Mouse (Mus musculus) heart, postnatal 25 days (tissue): ENCODE measurements around the gene Olfr60. TPM values are rescaled to one million over a fixed set of nuclear protein-coding genes. Genes with fewer than 3 reads are reported as not detected.

Source experiments
- DNase-seq: peaks from one replicate; pipeline ENCODE4 v3.0.0; 2022; ENCODE audit warnings: low spot score
- intact Hi-C: fragments of 180-260 bp; cut with DNase I; formaldehyde crosslinking; loops from one replicate; pipeline ENCODE4 v1.15.1; 2025
- total RNA-seq, 2 experiments: library from RNA; stranded (reverse); gene quantifications; 2 replicates each; pipeline ENCODE4 v1.2.3; 2021

The Olfr60 gene
- total RNA-seq: not detected

GRCm38 (mm10) chr7:140361571-140361970, at the start of gene Olfr60:
Gene Olfr60 (minus strand): TSS chr7:140361671.
- DNase-seq: no peak
- intact Hi-C loops: no loop called here

- DNase-seq: no peak
- intact Hi-C loops: no loop called here
Observed at GRCm38 (mm10) chr7:140402818-140403217, 41.3 kb upstream of the Olfr60 start, which contains the start of gene Olfr531. Gene Olfr531 (minus strand): TSS chr7:140402918.

GRCm38 (mm10) chr7:140376911-140377310, 15.4 kb upstream of the Olfr60 start:
- intact Hi-C loops: no loop called here
- no peak for DNase-seq

GRCm38 (mm10) chr7:140376231-140376630, 14.8 kb upstream of the Olfr60 start, which contains the start of gene Olfr530:
Gene Olfr530 (minus strand): TSS chr7:140376331.
- intact Hi-C loops: no loop called here
- DNase-seq: no peak

- no peak for DNase-seq
- intact Hi-C loops: no loop called here
Observed at GRCm38 (mm10) chr7:140374300-140374699, 12.8 kb upstream of the Olfr60 start.

GRCm38 (mm10) chr7:140333717-140334116, 27.8 kb downstream of the Olfr60 start, which contains the start of gene Olfr527:
Gene Olfr527 (plus strand): TSS chr7:140334017.
- no peak for DNase-seq
- intact Hi-C loops: no loop called here

GRCm38 (mm10) chr7:140329766-140330304, 31.6 kb downstream of the Olfr60 start:
- DNase-seq: no peak
- intact Hi-C loops: no loop called here

- no peak for DNase-seq
- intact Hi-C loops: loop anchor here (1.0 kb wide), 1 partner anchor 99 kb away; no protein-coding TSS in a partner anchor
Observed at GRCm38 (mm10) chr7:140321135-140321534, 40.3 kb downstream of the Olfr60 start.

GRCm38 (mm10) chr7:140320558-140320957, 40.9 kb downstream of the Olfr60 start, which contains the start of gene Olfr525:
Gene Olfr525 (plus strand): TSS chr7:140320858.
- intact Hi-C loops: no loop called here
- DNase-seq: no peak

GRCm38 (mm10) chr7:140319861-140320385, 41.5 kb downstream of the Olfr60 start:
- intact Hi-C loops: no loop called here
- no peak for DNase-seq

- intact Hi-C loops: no loop called here
- no peak for DNase-seq
Observed at GRCm38 (mm10) chr7:140299416-140299815, 62.1 kb downstream of the Olfr60 start.

GRCm38 (mm10) chr7:140296876-140297275, 64.6 kb downstream of the Olfr60 start:
- DNase-seq: no peak

GRCm38 (mm10) chr7:140295746-140296145, 65.7 kb downstream of the Olfr60 start:
- intact Hi-C loops: no loop called here
- DNase-seq: no peak

More at GRCm38 (mm10) chr7:140296876-140297275, 64.6 kb downstream of the Olfr60 start:
- intact Hi-C loops: no loop called here

Other genes starting within 250 kb of the Olfr60 start
- 1 to 10 TPM; 3.5 to 3.7 TPM for gene Paox, start 245.9 kb downstream of the Olfr60 start, total RNA-seq
- 100 to 1,000 TPM; 441 to 471 TPM for gene Echs1, start 245.2 kb downstream of the Olfr60 start, total RNA-seq
- gene Mtg1, start 224.1 kb downstream of the Olfr60 start, total RNA-seq: 10 to 100 TPM; 22.9 to 30.8 TPM
- gene Sprn, start 206.8 kb downstream of the Olfr60 start, total RNA-seq: under 1 TPM; 0.36 to 0.84 TPM
- gene Olfr522, start 196.9 kb downstream of the Olfr60 start, total RNA-seq: not detected
- not detected for gene Olfr523, start 188.5 kb downstream of the Olfr60 start, total RNA-seq
- gene Olfr524, start 155.7 kb downstream of the Olfr60 start, total RNA-seq: not detected
- gene Cd163l1, start 143.4 kb downstream of the Olfr60 start, total RNA-seq: not detected
- gene 5830411N06Rik, start 114.4 kb downstream of the Olfr60 start, total RNA-seq: not detected
- not detected for gene Olfr525, start 40.8 kb downstream of the Olfr60 start, total RNA-seq
- gene Olfr527, start 27.7 kb downstream of the Olfr60 start, total RNA-seq: not detected
- gene Olfr530, start 14.7 kb upstream of the Olfr60 start, total RNA-seq: not detected
- gene Olfr531, start 41.2 kb upstream of the Olfr60 start, total RNA-seq: not detected
- gene Olfr532, start 60.0 kb upstream of the Olfr60 start, total RNA-seq: not detected
- gene Olfr533, start 101.7 kb upstream of the Olfr60 start, total RNA-seq: not detected
- gene Olfr535, start 122.5 kb upstream of the Olfr60 start, total RNA-seq: not detected
- not detected for gene Olfr536, start 145.7 kb upstream of the Olfr60 start, total RNA-seq
- not detected for gene Olfr538, start 206.2 kb upstream of the Olfr60 start, total RNA-seq
- gene Olfr46, start 239.6 kb upstream of the Olfr60 start, total RNA-seq: not detected